Mouse (Mus musculus): ENCODE measurements around the gene Cables2. TPM values are rescaled to one million over a fixed set of nuclear protein-coding genes. Genes with fewer than 3 reads are reported as not detected.

Gene Cables2
- polyA plus RNA-seq, 1 experiment from 2014 or later: 1.7 TPM

- Histone ChIP-seq H3K4me1 (ENCODE audit: control insufficient read depth, low read depth, low read length) (peaks cover 3% of the 10 kb centered on the region), H3K4me2 (ENCODE audit: low read depth, low read length) (no peak overlapping the region), H3K4me3 (ENCODE audit: low read depth, low read length) (no peak overlapping the region), H3K9me3 (replicated peaks; ENCODE audit: control insufficient read depth, low read length) (no peaks in the 10 kb centered on the region), H3K9ac (ENCODE audit: low read depth, low read length) (no peak overlapping the region), H3K27ac (ENCODE audit: low read length) (no peak overlapping the region), H3K36me3 (ENCODE audit: control insufficient read depth, insufficient read depth) (no peaks in the 10 kb centered on the region), H3K27me3 (ENCODE audit: control insufficient read depth, insufficient read depth, low read depth, low read length) (peaks cover 41% of the 10 kb centered on the region)
- WGBS (ENCODE audit: insufficient replicate concordance): 55% methylated on average over 6 of the region's 6 CpGs
- ATAC-seq (ENCODE audit: low read depth): no peak
These were observed 45.2 kb downstream of the Cables2 start for GRCm38 (mm10) chr2:180228060-180228458.

- Histone ChIP-seq H3K27ac (ENCODE audit: low read length) (no peak overlapping the region), H3K9me3 (replicated peaks; ENCODE audit: control insufficient read depth, low read length) (no peaks in the 10 kb centered on the region), H3K4me3 (ENCODE audit: low read depth, low read length) (peak overlapping the region; percentile 26), H3K36me3 (ENCODE audit: control insufficient read depth, insufficient read depth) (no peaks in the 10 kb centered on the region), H3K4me1 (ENCODE audit: control insufficient read depth, low read depth, low read length) (peaks cover 3% of the 10 kb centered on the region), H3K27me3 (ENCODE audit: control insufficient read depth, insufficient read depth, low read depth, low read length) (peaks cover 41% of the 10 kb centered on the region), H3K4me2 (ENCODE audit: low read depth, low read length) (peak overlapping the region; percentile 47), H3K9ac (ENCODE audit: low read depth, low read length) (no peak overlapping the region)
- peak; percentile 44; the same call in 1 of the 2 replicates for ATAC-seq (ENCODE audit: low read depth)
- 3% methylated on average over 21 of the region's 21 CpGs for WGBS (ENCODE audit: insufficient replicate concordance)
These were observed 45.8 kb downstream of the Cables2 start for GRCm38 (mm10) chr2:180227262-180228059.

GRCm38 (mm10) chr2:180225762-180226378 is 47.4 kb downstream of the Cables2 start, which contains the start of gene Lama5:
Gene Lama5 (minus strand): TSS chr2:180225859.
- Histone ChIP-seq H3K27ac (ENCODE audit: low read length) (no peak within 1 kb of the TSS), H3K4me1 (ENCODE audit: control insufficient read depth, low read depth, low read length) (peaks cover 3% of the 10 kb centered on the region), H3K9ac (ENCODE audit: low read depth, low read length) (peak within 1 kb of the TSS; percentile 35; the same call in 1 of the 2 replicates)

GRCm38 (mm10) chr2:180225044-180225761 is 48.1 kb downstream of the Cables2 start:
- peaks cover 3% of the 10 kb centered on the region for H3K4me1 ChIP-seq (ENCODE audit: control insufficient read depth, low read depth, low read length)
- peak overlapping the region; percentile 58 for H3K4me3 ChIP-seq (ENCODE audit: low read depth, low read length)
- peak overlapping the region; percentile 75 for H3K4me2 ChIP-seq (ENCODE audit: low read depth, low read length)
- peak overlapping the region; percentile 35; the same call in 1 of the 2 replicates for H3K9ac ChIP-seq (ENCODE audit: low read depth, low read length)
- H3K27ac ChIP-seq (ENCODE audit: low read length): no peak overlapping the region
- H3K27me3 ChIP-seq (ENCODE audit: control insufficient read depth, insufficient read depth, low read depth, low read length): peaks cover 41% of the 10 kb centered on the region
- no peaks in the 10 kb centered on the region for H3K9me3 ChIP-seq (replicated peaks; ENCODE audit: control insufficient read depth, low read length)
- ATAC-seq (ENCODE audit: low read depth): 0 out of 2 replicates have a peak, but pooled peaks have one; percentile 2
- H3K36me3 ChIP-seq (ENCODE audit: control insufficient read depth, insufficient read depth): no peaks in the 10 kb centered on the region
- under 1% methylated on average over 55 of the region's 55 CpGs for WGBS (ENCODE audit: insufficient replicate concordance)

More at GRCm38 (mm10) chr2:180225762-180226378, 47.4 kb downstream of the Cables2 start, which contains the start of gene Lama5:
- H3K36me3 ChIP-seq (ENCODE audit: control insufficient read depth, insufficient read depth): no peaks in the 10 kb centered on the region
- H3K27me3 ChIP-seq (ENCODE audit: control insufficient read depth, insufficient read depth, low read depth, low read length): peaks cover 41% of the 10 kb centered on the region
- H3K9me3 ChIP-seq (replicated peaks; ENCODE audit: control insufficient read depth, low read length): no peaks in the 10 kb centered on the region
- H3K4me2 ChIP-seq (ENCODE audit: low read depth, low read length): peak within 1 kb of the TSS; percentile 75
- peak within 1 kb of the TSS; percentile 58 for H3K4me3 ChIP-seq (ENCODE audit: low read depth, low read length)
- ATAC-seq (ENCODE audit: low read depth): peak; percentile 73
- 2% methylated on average over 35 of the region's 37 CpGs for WGBS (ENCODE audit: insufficient replicate concordance)

- ATAC-seq (ENCODE audit: low read depth): no peak
- WGBS (ENCODE audit: insufficient replicate concordance): 7% methylated on average over 13 of the region's 13 CpGs
These were observed 48.7 kb downstream of the Cables2 start for GRCm38 (mm10) chr2:180224647-180225043.

GRCm38 (mm10) chr2:180222250-180222649 is 51.0 kb downstream of the Cables2 start:
- Histone ChIP-seq H3K27me3 (ENCODE audit: control insufficient read depth, insufficient read depth, low read depth, low read length) (peaks cover 38% of the 10 kb centered on the region), H3K9ac (ENCODE audit: low read depth, low read length) (no peak overlapping the region), H3K4me1 (ENCODE audit: control insufficient read depth, low read depth, low read length) (peaks cover 3% of the 10 kb centered on the region), H3K27ac (ENCODE audit: low read length) (no peak overlapping the region), H3K4me2 (ENCODE audit: low read depth, low read length) (no peak overlapping the region), H3K36me3 (ENCODE audit: control insufficient read depth, insufficient read depth) (no peaks in the 10 kb centered on the region), H3K4me3 (ENCODE audit: low read depth, low read length) (no peak overlapping the region), H3K9me3 (replicated peaks; ENCODE audit: control insufficient read depth, low read length) (no peaks in the 10 kb centered on the region)
- no peak for ATAC-seq (ENCODE audit: low read depth)
- WGBS (ENCODE audit: insufficient replicate concordance): 30% methylated on average over 6 of the region's 6 CpGs

More at GRCm38 (mm10) chr2:180224647-180225043, 48.7 kb downstream of the Cables2 start:
- Histone ChIP-seq H3K9me3 (replicated peaks; ENCODE audit: control insufficient read depth, low read length) (no peaks in the 10 kb centered on the region), H3K4me2 (ENCODE audit: low read depth, low read length) (peak overlapping the region; percentile 75), H3K4me1 (ENCODE audit: control insufficient read depth, low read depth, low read length) (peaks cover 3% of the 10 kb centered on the region), H3K27me3 (ENCODE audit: control insufficient read depth, insufficient read depth, low read depth, low read length) (peaks cover 41% of the 10 kb centered on the region), H3K4me3 (ENCODE audit: low read depth, low read length) (peak overlapping the region; percentile 58), H3K27ac (ENCODE audit: low read length) (no peak overlapping the region), H3K9ac (ENCODE audit: low read depth, low read length) (no peak overlapping the region), H3K36me3 (ENCODE audit: control insufficient read depth, insufficient read depth) (no peaks in the 10 kb centered on the region)

- H3K4me2 ChIP-seq (ENCODE audit: low read depth, low read length): no peak overlapping the region
- no peak overlapping the region for H3K27ac ChIP-seq (ENCODE audit: low read length)
- H3K9ac ChIP-seq (ENCODE audit: low read depth, low read length): no peak overlapping the region
- no peak overlapping the region for H3K4me3 ChIP-seq (ENCODE audit: low read depth, low read length)
- no peak for ATAC-seq (ENCODE audit: low read depth)
- peaks cover 26% of the 10 kb centered on the region for H3K27me3 ChIP-seq (ENCODE audit: control insufficient read depth, insufficient read depth, low read depth, low read length)
- H3K36me3 ChIP-seq (ENCODE audit: control insufficient read depth, insufficient read depth): no peaks in the 10 kb centered on the region
- 66% methylated on average over 9 of the region's 9 CpGs for WGBS (ENCODE audit: insufficient replicate concordance)
- H3K9me3 ChIP-seq (replicated peaks; ENCODE audit: control insufficient read depth, low read length): no peaks in the 10 kb centered on the region
- no peaks in the 10 kb centered on the region; the same call in 1 of the 2 replicates for H3K4me1 ChIP-seq (ENCODE audit: control insufficient read depth, low read depth, low read length)
These were observed 52.2 kb downstream of the Cables2 start for GRCm38 (mm10) chr2:180221051-180221450.

- no peaks in the 10 kb centered on the region for H3K36me3 ChIP-seq (ENCODE audit: control insufficient read depth, insufficient read depth)
- H3K9ac ChIP-seq (ENCODE audit: low read depth, low read length): no peak overlapping the region
- H3K27ac ChIP-seq (ENCODE audit: low read length): no peak overlapping the region
- no peaks in the 10 kb centered on the region for H3K9me3 ChIP-seq (replicated peaks; ENCODE audit: control insufficient read depth, low read length)
- ATAC-seq (ENCODE audit: low read depth): no peak
- peaks cover 17% of the 10 kb centered on the region for H3K27me3 ChIP-seq (ENCODE audit: control insufficient read depth, insufficient read depth, low read depth, low read length)
- H3K4me1 ChIP-seq (ENCODE audit: control insufficient read depth, low read depth, low read length): no peaks in the 10 kb centered on the region; the same call in 1 of the 2 replicates
- 62% methylated on average over 9 of the region's 9 CpGs for WGBS (ENCODE audit: insufficient replicate concordance)
- no peak overlapping the region for H3K4me3 ChIP-seq (ENCODE audit: low read depth, low read length)
- no peak overlapping the region for H3K4me2 ChIP-seq (ENCODE audit: low read depth, low read length)
These were observed 53.1 kb downstream of the Cables2 start for GRCm38 (mm10) chr2:180220165-180220564.
